Mouse (Mus musculus): ENCODE results near the gene Gm49393. TPM values are rescaled to one million over a fixed set of nuclear protein-coding genes. Genes with fewer than 3 reads are reported as not detected.

Gene Gm49393
- polyA plus RNA-seq, 1 experiment, result not detected

DNA sequence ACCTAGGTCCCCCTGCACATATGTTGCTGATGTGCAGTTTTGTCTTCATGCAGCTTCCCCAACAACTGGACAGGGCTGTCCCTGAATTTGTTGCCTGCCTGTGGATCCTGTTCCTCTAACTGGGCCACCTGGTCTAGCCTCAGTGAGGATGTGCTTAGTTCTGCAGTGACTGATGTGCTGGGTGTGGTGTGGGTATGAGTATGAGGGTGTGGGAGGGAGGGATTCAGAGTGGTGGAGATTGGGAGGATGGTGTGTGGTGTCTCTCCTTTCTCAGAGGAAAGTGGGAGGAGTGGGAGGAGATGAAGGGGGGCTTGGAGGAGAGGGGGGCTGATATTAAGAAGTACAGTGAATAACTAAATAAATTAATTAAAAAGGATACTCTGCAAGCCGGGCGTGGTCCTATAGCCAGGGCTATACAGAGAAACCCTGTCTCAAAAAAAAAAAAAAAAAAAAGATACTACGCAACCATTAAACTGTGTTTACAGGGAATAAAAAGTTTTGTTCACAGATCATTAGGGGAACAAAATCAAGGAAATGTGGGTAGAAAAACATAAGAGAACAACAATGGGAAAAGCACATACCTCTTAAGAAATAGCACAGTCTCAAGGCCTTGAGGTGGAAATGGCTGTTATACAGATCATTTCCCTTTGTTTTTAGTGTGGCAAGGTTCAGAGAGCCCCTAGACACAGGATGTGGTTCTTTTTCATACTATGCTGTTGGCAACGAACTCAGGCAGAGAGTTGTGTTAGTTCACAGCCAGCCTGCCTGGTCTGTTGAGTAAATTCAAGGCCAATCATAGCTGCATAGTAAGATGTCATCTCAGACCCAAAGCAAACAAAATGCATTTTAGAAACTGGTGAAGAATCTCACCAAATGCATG lies 86.9 kb downstream of the Gm49393 start:
- TF ChIP-seq POLR2A (IDR thresholded peaks at IDR 0.05; ENCODE audit: borderline replicate concordance, extremely low read depth, insufficient read depth, insufficient read length, poor library complexity, severe bottlenecking) (no peak), CTCF (IDR thresholded peaks at IDR 0.05; ENCODE audit: borderline replicate concordance, extremely low read depth, insufficient read depth, insufficient read length) (no peak)
- DNase-seq (ENCODE audit: low read depth), result no peak

DNA sequence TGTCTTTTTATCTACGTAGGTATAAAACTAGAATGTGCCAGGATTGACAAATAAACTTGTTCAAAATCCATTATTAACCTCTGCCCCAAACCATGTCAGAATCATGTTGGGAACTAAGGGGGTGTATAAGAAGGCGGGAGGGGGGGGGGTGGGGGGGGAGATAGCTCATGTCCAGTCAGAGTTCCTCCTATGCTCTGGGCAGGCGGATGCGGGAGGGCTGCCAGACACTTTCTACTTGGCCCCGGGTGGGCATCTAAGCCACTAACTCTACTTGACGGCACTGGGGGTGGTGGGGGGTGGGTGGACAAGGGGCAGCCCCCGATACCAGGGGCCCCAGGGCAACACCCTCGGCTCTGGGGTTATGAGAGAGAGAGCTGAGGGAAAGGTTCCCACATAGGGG lies 92.2 kb downstream of the Gm49393 start:
- no peak for DNase-seq (ENCODE audit: low read depth)
- TF ChIP-seq POLR2A (IDR thresholded peaks at IDR 0.05; ENCODE audit: borderline replicate concordance, extremely low read depth, insufficient read depth, insufficient read length, poor library complexity, severe bottlenecking) (no peak), CTCF (IDR thresholded peaks at IDR 0.05; ENCODE audit: borderline replicate concordance, extremely low read depth, insufficient read depth, insufficient read length) (no peak)

DNA sequence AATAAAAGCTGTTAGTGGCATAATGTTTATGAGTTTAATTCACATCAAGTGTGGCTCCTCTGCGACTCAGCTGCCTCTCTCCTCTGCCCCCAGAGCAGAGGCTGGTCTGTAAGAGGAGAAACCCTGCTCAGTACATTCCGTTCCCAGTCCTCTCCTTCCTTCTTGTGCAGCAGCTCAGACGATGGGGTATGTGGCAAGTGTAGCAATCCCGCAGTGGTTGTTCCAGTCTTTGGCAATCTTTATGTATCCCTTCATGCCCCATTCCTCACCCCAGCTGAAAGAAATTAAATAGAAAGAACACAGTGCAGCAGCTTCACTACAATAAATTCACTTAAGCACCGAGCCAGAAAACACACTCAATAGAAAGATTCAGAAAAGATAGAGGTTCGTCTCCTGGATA lies 92.7 kb downstream of the Gm49393 start:
- no peak for DNase-seq (ENCODE audit: low read depth)
- TF ChIP-seq CTCF (IDR thresholded peaks at IDR 0.05; ENCODE audit: borderline replicate concordance, extremely low read depth, insufficient read depth, insufficient read length) (no peak), POLR2A (IDR thresholded peaks at IDR 0.05; ENCODE audit: borderline replicate concordance, extremely low read depth, insufficient read depth, insufficient read length, poor library complexity, severe bottlenecking) (no peak)

DNA sequence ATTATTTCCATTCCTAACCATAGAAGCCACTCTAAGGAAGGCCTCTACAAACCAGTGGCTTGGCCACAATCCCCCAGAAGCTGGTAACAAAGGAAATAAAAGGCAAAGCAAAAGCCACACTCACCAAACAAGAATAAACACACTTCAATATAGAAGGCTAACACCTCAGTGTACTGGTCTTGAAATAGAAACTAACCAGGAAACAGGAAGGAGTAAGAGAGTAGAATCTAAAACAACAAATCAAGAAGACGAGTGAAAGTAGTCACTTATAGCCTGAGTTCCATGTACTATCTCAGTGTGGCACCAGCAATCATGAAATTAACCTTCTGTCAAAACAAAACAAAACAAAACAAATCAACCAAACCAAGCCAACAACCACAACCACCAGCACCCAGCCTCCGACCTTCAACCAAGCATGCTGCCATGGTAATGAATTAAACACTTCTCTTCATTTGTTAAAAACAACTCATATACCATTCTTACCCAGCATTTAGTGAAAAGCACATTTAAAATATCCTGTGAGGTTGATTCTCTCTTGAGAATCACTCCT lies 96.0 kb downstream of the Gm49393 start:
- DNase-seq (ENCODE audit: low read depth), result no peak
- TF ChIP-seq CTCF (IDR thresholded peaks at IDR 0.05; ENCODE audit: borderline replicate concordance, extremely low read depth, insufficient read depth, insufficient read length) (no peak), POLR2A (IDR thresholded peaks at IDR 0.05; ENCODE audit: borderline replicate concordance, extremely low read depth, insufficient read depth, insufficient read length, poor library complexity, severe bottlenecking) (no peak)

DNA sequence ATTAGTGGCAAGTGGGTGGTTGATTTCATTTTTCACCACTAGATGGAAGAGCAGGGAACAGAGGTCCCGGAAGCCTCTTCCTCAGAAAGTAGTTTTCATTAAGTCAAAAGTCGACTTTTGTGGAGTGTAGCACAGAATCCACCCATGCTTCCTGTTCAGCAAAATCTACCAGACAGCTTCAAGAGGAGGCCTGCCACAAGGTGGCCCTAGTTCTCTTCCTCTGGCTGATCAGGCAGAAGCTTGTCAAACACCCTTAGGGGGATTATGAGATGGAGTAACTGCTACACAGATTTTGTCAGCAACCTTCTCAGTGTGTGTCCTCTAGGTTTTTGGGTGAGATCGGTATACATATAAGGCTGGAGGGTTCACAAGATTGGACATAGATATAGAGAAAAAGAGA lies 109.3 kb downstream of the Gm49393 start:
- no peak for TF ChIP-seq POLR2A (IDR thresholded peaks at IDR 0.05; ENCODE audit: borderline replicate concordance, extremely low read depth, insufficient read depth, insufficient read length, poor library complexity, severe bottlenecking)
- TF ChIP-seq CTCF (IDR thresholded peaks at IDR 0.05; ENCODE audit: borderline replicate concordance, extremely low read depth, insufficient read depth, insufficient read length), result no peak; the same call in 1 of the 2 replicates
- peak; percentile 2 for DNase-seq (ENCODE audit: low read depth)

DNA sequence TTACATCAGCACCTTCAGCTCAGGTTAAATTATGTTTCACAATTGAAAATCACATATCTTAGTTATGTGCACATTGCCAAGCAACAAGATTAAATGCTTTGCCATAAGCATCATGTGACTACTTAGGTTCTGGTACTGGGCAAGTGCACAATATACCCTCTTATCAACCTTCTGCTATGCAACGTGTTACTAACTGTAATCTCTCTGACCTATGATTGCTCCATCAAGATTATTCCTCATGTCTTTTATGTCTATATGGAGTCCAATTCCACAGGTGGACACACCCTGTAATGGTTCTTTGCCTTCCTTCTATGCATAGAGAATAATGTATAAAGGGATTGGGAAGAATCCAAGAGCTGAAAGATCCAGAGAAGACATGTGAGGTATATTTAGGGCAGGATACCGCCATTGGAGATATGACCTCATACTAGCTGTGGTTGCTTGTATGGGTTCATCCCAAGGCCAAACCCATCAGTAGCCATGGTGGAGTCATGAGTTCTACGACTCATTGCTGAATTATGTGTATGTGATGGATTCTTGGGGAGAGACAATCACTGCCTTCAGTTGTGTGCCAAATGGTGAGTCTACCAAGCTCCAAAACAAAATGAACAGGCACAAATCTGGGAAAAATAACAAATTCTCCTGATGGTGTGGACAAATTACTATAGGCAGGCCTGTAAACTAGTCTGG lies 114.8 kb downstream of the Gm49393 start:
- no peak for TF ChIP-seq POLR2A (IDR thresholded peaks at IDR 0.05; ENCODE audit: borderline replicate concordance, extremely low read depth, insufficient read depth, insufficient read length, poor library complexity, severe bottlenecking)
- TF ChIP-seq CTCF (IDR thresholded peaks at IDR 0.05; ENCODE audit: borderline replicate concordance, extremely low read depth, insufficient read depth, insufficient read length), result no peak
- no peak for DNase-seq (ENCODE audit: low read depth)

DNA sequence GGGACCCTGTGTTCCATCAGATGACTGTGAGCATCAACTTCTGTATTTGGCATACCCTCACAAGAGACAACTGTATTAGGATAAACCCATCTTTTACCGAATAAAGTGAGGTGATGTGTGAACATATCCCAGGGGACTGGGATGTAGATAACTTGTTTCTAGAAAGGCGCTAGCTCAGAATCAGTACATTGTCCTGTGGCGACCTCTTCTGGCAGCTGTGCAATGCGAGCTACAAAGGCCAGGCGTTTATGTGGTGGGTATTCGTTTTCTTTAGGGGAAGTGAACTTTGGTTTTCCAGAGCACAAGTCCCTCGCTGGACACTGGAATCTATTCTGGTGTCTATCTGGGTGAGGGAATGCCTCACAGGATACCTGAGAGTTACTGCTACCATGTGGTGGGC lies 115.9 kb downstream of the Gm49393 start:
- TF ChIP-seq CTCF (IDR thresholded peaks at IDR 0.05; ENCODE audit: borderline replicate concordance, extremely low read depth, insufficient read depth, insufficient read length) (peak; percentile 70; the same call in 1 of the 2 replicates), POLR2A (IDR thresholded peaks at IDR 0.05; ENCODE audit: borderline replicate concordance, extremely low read depth, insufficient read depth, insufficient read length, poor library complexity, severe bottlenecking) (no peak)
- peak; percentile 55 for DNase-seq (ENCODE audit: low read depth)

DNA sequence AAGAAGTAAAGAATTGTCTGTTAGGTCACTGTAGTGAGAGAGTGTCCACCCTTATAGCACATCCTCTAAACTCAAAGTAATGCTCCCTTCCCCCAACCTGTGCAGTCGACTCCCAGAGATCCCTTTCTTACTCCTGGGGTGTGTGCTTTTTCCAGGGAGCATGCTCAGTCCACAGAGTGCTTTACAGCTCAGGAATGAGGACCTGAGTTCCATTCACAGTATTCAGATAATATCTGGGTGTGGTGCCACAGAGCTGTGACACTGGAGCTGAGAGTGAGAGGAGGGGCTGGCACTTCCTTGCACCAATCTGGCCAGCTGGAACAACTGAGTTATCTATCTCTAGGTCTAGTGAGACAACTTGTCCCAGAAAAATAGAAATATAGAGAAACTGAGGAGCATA lies 121.7 kb downstream of the Gm49393 start:
- TF ChIP-seq POLR2A (IDR thresholded peaks at IDR 0.05; ENCODE audit: borderline replicate concordance, extremely low read depth, insufficient read depth, insufficient read length, poor library complexity, severe bottlenecking), result no peak
- TF ChIP-seq CTCF (IDR thresholded peaks at IDR 0.05; ENCODE audit: borderline replicate concordance, extremely low read depth, insufficient read depth, insufficient read length), result no peak
- DNase-seq (ENCODE audit: low read depth), result no peak

DNA sequence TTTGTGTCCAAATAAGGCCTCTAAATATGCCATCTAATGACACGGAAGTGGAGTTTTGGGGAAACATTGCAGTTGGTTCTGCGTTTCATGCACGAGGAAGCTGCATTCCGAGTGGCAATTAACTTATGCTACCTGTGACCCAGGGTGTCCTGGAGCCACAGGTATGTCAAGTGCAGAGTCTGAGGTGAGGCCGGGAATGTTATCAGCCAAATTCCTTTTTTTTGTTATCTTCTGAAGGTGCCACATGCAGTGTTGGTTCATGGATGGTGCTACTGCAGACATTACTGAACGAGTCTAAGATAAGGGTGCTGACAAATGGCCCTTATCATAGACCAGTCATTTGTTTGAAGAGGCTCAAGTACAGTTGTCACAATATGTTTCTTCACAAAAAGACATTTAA lies 122.6 kb downstream of the Gm49393 start:
- no peak for DNase-seq (ENCODE audit: low read depth)
- TF ChIP-seq CTCF (IDR thresholded peaks at IDR 0.05; ENCODE audit: borderline replicate concordance, extremely low read depth, insufficient read depth, insufficient read length) (no peak), POLR2A (IDR thresholded peaks at IDR 0.05; ENCODE audit: borderline replicate concordance, extremely low read depth, insufficient read depth, insufficient read length, poor library complexity, severe bottlenecking) (no peak)

DNA sequence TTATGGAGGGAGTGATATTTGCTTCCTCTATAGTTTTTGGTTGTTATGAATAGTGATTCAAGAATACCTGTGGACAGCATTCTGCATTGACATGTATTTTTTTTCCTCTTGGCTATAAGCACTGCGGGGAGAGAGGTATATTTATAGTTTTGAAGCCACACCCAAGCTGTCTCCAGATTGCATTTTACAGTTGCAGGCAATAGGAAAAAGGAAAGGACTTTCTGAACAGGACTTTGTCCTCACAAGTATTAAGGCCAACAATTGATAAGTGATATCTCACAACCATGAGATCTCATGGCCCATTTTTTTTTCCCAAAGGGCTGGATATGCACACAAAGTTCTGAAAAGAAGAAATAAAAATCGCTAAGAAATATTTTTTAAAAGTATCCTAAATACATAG lies 125.7 kb downstream of the Gm49393 start:
- no peak for DNase-seq (ENCODE audit: low read depth)
- TF ChIP-seq POLR2A (IDR thresholded peaks at IDR 0.05; ENCODE audit: borderline replicate concordance, extremely low read depth, insufficient read depth, insufficient read length, poor library complexity, severe bottlenecking), result no peak
- TF ChIP-seq CTCF (IDR thresholded peaks at IDR 0.05; ENCODE audit: borderline replicate concordance, extremely low read depth, insufficient read depth, insufficient read length), result no peak

Other genes starting within 250 kb of the Gm49393 start
- gene BC051665, start 149.2 kb downstream of the Gm49393 start, polyA plus RNA-seq (2012; rRNA removed), result not detected in 2 replicates
- gene Ctsll3, start 132.7 kb downstream of the Gm49393 start, polyA plus RNA-seq (2012; rRNA removed), result not detected in 2 replicates
- gene 4930486L24Rik, start 71.1 kb downstream of the Gm49393 start, polyA plus RNA-seq (2012; rRNA removed), result 0.08 and 0.14 TPM in 2 replicates
- gene Gm49392, start 38.7 kb downstream of the Gm49393 start, polyA plus RNA-seq (2012; rRNA removed), result not detected in 2 replicates
- gene Ctla2b, start 38.1 kb downstream of the Gm49393 start, polyA plus RNA-seq (2012; rRNA removed), result 1.6 TPM in 2 replicates
- gene Tpbpb, start 30.7 kb downstream of the Gm49393 start, polyA plus RNA-seq (2012; rRNA removed), result 0.27 and 0.39 TPM in 2 replicates
- gene Gm49391, start 981 bp upstream of the Gm49393 start, polyA plus RNA-seq (2012; rRNA removed), result 2.0 and 3.1 TPM in 2 replicates
- gene Ctla2a, start 1.0 kb upstream of the Gm49393 start, polyA plus RNA-seq (2012; rRNA removed), result 5.8 and 10.6 TPM in 2 replicates
- 0.78 and 2.0 TPM in 2 replicates for gene Tpbpa, start 6.4 kb upstream of the Gm49393 start, polyA plus RNA-seq (2012; rRNA removed)
- 0.05 and 0.34 TPM in 2 replicates for gene Ctsj, start 70.4 kb upstream of the Gm49393 start, polyA plus RNA-seq (2012; rRNA removed)
- 0.05 TPM in 1 of 2 replicates, not detected in the other for gene Ctsq, start 105.0 kb upstream of the Gm49393 start, polyA plus RNA-seq (2012; rRNA removed)
- 0.07 TPM in 1 of 2 replicates, not detected in the other for gene Ctsr, start 228.7 kb upstream of the Gm49393 start, polyA plus RNA-seq (2012; rRNA removed)